Mouse (Mus musculus) liver, embryonic 14.5 days (tissue): Measurements from ENCODE around the gene Tbx2.

Experiments
- CTCF ChIP-seq: IDR thresholded peaks from 2 replicates; pipeline ENCODE4 v1.5.1; 2016; ENCODE audit warnings: antibody characterized with exemption, low read depth, control low read depth
- EP300 ChIP-seq: IDR thresholded peaks from 2 replicates; pipeline ENCODE4 v1.6.1; 2016; ENCODE audit warnings: antibody characterized with exemption, low read depth

DNA sequence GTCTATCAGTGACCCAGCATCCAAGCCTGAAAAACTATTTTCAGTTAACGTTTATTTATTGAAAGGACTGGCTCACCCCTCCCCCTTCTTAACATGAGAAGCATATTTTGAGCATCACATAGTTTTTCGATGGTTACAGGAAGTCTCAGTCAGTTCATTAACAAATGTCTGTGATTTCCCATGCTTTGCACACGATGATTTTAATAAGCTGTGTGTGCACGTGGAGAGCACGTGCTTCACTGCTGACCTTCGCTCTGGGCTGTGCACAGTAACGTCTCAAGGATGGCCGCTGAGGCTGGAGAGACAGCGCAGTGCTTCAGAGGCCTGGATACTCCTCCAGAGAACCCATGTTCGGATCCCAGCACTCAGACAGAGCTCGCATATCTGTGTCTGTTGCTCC, 25.0 kb upstream of the Tbx2 start:
- TF ChIP-seq CTCF (no peak), EP300 (no peak)
